Mouse (Mus musculus) cerebellum, postnatal 14 days (tissue): ENCODE measurements around the gene Hinfp.
A peak's percentile ranks its signal among the peaks of the same experiment; 100 is the strongest.

Experiments
- DNase-seq, 2 experiments: peaks; one replicate each; pipeline ENCODE4 v3.0.0; 2021; ENCODE audit warnings: mixed read lengths in 2 of 2

The Hinfp gene

GRCm38 (mm10) chr9:44256213-44256612, 49.3 kb downstream of the Hinfp start:
- DNase-seq: no peak

DNA sequence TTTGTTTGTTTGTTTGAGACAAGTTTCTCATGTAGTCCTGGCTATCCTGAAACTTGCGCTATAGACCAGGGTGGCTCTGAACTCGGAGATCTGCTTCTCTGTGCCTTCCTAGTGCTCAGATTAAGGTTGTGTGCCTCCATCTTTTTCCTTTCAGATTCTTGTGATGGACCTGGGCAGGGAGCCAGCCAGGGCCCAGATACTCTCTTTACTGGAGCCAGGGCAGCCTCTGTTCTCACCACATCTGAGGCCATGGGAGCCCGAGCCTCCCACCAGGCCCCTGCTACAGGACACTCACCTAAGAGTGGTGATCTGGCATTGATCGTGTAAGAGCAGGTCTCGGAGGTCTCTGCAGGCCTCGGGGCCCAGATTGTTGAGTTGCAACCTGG, 50.3 kb downstream of the Hinfp start:
- no peak for DNase-seq

DNA sequence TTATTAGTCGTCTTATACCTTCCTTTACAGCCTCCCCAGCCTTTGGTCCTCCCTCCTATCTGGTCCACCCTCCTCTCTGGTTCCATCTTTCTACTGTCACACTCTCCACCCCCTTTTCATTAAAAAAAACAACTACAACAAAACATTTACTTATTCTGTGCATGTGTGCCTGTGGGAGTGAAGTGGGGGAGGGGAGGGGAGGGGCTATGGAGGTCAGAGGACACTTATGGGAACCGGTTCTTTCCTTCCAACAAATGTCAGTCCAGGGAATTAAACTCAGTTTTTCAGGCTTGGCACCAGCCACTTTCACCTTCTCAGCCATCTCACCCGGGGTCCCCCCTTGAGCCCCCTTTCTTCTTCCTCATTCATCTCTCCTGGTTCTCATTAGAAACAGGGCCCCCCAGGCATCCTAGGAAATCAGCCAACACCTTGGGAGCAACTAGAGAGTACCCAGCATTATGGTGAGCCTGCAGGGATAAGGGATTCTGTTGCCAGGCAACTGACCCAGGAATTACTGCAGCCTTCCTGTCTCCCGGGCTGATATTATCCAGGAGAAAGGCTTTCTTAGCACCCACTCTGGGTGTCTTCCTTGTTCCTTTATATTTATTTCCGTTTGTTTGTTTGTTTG, 50.8 kb downstream of the Hinfp start:
- DNase-seq: no peak

DNA sequence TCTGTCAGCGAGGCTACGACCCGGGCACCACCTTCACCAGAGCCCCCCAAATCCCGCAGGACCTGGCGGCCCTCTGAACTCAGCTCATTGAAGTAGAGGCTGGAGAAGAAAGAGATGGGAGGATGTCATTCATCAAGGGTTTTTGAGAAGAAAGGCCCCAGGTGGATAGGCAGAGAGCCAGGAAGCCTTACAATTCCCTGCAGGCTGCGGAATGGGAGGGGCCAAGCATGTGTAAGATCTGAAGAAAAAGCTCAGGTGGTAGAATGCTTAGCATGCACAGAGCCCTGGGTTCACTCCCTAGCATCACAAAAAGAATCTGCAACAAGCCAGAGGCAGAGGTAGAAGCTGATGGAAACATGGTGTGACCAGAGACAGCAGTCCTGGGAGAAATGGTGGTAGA, 52.0 kb downstream of the Hinfp start:
- DNase-seq: no peak

DNA sequence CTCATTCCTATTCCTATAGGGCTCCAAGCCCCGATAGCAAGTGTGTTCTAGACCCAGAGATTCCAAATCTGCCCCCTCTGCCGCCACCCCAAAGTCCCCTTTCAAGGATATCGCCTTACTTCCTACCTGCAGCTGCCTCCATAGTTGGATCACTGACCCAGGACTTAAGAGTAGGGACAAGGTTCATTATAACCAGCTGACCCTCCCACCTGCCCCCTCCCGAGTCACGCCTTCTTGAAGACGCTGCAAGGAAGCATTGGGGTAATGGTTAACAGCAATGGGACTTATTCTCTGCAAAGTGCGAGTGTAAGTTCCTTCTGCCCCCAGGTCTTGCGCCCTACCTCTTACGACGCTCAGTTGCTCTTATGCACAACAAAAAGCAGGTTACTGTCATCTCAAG, 54.2 kb downstream of the Hinfp start, which contains the start of gene Pdzd3:
Gene Pdzd3 (minus strand): TSS at position 158 of the 400 bp plus-strand sequence.
- DNase-seq: no peak

DNA sequence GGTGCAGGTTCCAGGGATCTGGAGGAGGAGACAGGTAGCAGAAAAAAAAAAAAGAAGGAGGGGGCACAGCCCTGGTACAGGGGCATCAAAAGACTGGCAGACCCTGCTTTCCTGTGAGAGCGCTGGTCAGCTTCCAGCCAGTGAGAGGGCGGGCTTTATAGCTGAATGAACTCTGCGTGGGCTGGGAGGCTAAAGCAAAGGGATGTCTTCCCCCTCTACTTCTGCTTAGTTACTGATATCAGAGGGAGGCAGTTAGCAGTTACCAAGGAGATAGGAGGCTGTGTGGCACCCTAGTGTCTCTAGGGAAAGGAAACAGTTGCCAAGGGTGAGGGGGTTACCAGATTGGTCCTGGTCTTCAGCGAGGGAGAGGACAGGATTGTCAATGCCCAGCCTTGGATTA, 55.0 kb downstream of the Hinfp start:
- no peak for DNase-seq

DNA sequence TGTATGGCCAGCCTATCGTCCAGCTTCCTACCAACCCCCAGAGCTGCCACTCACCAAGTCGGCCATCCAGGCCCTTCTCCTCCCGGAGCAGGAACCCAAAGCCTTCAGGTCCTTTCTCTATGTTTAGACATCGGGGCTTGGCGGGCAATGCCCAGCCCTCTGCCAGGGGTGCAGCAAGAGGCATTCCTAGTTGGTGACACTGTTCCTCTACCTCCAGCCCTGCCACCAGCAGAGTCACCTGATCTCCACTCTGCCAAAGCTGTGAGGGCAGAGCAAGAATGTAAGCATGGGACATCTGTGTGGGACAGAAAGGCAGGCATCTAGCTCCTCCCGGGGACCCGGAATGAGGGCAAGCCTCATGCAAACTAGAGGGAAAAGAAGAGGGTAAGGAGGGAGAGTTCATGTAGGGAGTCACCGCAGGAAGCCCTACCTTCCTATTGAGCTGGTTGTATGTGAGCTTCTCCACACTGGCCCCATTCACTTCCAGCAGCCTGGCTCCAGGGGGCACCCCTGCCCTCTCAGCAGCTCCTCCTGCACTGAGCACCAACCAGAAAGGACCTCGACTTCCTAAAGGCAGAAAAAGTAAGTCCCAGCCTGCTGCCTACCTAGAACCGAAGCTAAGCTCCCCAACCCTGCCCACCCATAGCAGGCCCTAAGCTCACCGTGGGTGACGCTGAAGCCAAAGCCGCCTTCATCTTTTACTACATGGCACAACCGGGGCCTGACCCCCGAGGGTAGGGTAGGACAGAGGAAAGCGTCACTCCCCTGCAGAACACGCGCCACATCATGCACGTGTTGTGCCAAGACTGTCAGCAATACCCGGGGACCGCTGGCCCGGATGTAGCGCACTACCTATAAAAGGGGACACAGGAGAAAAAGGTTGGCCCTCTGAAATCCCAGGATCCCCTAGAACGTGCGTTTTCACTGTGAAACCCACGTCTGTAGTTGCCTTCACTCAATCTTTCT, 56.0 kb downstream of the Hinfp start:
- DNase-seq: peak; percentile 52 to 62

- no peak for DNase-seq
Observed at GRCm38 (mm10) chr9:44247907-44248306, 57.6 kb downstream of the Hinfp start.

DNA sequence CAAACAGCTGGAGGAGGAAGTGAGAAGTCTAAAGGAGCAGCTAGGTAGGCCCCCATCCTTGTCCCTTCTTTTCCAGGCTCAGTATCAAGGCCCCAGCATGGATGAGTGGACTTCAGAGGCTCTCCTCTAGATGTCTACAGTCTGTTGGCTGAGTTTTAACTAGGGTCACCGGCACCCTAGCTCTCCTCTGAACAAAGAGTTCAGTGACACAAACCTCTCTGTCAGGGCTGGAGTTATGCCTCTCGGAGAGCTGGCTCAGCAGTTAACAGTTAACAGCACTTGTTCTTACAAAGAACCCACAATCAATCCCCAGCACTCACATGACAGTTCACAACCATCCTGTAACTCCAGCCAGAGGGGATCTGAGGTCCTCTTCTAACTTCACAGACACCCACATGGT, 61.9 kb downstream of the Hinfp start:
- no peak for DNase-seq
